Mouse (Mus musculus): ENCODE data around the gene Eef1a2.
"Not testable (repeated sequence)": the region's sequence is repeated elsewhere in the genome, so short reads cannot be mapped to it uniquely, and the experiment has no call there.

The Eef1a2 gene

GRCm38 (mm10) chr2:181156248-181157121, at the start of gene Eef1a2:
TSS of gene Eef1a2 (minus strand) at chr2:181157014.
- no peak for DNase-seq (ENCODE audit: low read depth, low spot score)

GRCm38 (mm10) chr2:181206118-181206517, 49.3 kb upstream of the Eef1a2 start:
- no peak for DNase-seq (ENCODE audit: low read depth, low spot score)

- no peak for DNase-seq (ENCODE audit: low read depth, low spot score)
Observed at GRCm38 (mm10) chr2:181205678-181206077, 48.9 kb upstream of the Eef1a2 start.

- no peak for DNase-seq (ENCODE audit: low read depth, low spot score)
Observed at GRCm38 (mm10) chr2:181202886-181203285, 46.1 kb upstream of the Eef1a2 start.

- no peak for DNase-seq (ENCODE audit: low read depth, low spot score)
Observed at GRCm38 (mm10) chr2:181202422-181202821, 45.6 kb upstream of the Eef1a2 start, which contains the start of gene Ptk6. TSS of gene Ptk6 (minus strand) at chr2:181202789.

GRCm38 (mm10) chr2:181201606-181202005, 44.8 kb upstream of the Eef1a2 start:
- DNase-seq (ENCODE audit: low read depth, low spot score) = no peak

GRCm38 (mm10) chr2:181196628-181197300, 40.0 kb upstream of the Eef1a2 start:
- no peak for DNase-seq (ENCODE audit: low read depth, low spot score)

GRCm38 (mm10) chr2:181193044-181193443, 36.2 kb upstream of the Eef1a2 start:
- no peak for DNase-seq (ENCODE audit: low read depth, low spot score)

GRCm38 (mm10) chr2:181191936-181192335, 35.1 kb upstream of the Eef1a2 start:
- no peak for DNase-seq (ENCODE audit: low read depth, low spot score)

GRCm38 (mm10) chr2:181191385-181191784, 34.6 kb upstream of the Eef1a2 start:
- not testable (repeated sequence) for DNase-seq (ENCODE audit: low read depth, low spot score)

GRCm38 (mm10) chr2:181189321-181189720, 32.5 kb upstream of the Eef1a2 start:
- no peak for DNase-seq (ENCODE audit: low read depth, low spot score)

- DNase-seq (ENCODE audit: low read depth, low spot score) = no peak
Observed at GRCm38 (mm10) chr2:181188681-181189080, 31.9 kb upstream of the Eef1a2 start.

- DNase-seq (ENCODE audit: low read depth, low spot score) = peak; percentile 71
Observed at GRCm38 (mm10) chr2:181187121-181188000, 30.5 kb upstream of the Eef1a2 start, which contains the start of gene Ppdpf. TSS of gene Ppdpf (plus strand) at chr2:181187247.

- peak; percentile 65 for DNase-seq (ENCODE audit: low read depth, low spot score)
Observed at GRCm38 (mm10) chr2:181186635-181187034, 29.8 kb upstream of the Eef1a2 start.

- no peak for DNase-seq (ENCODE audit: low read depth, low spot score)
Observed at GRCm38 (mm10) chr2:181180898-181181297, 24.1 kb upstream of the Eef1a2 start.

GRCm38 (mm10) chr2:181178471-181178870, 21.7 kb upstream of the Eef1a2 start:
- no peak for DNase-seq (ENCODE audit: low read depth, low spot score)

- no peak for DNase-seq (ENCODE audit: low read depth, low spot score)
Observed at GRCm38 (mm10) chr2:181178015-181178414, 21.2 kb upstream of the Eef1a2 start.

- DNase-seq (ENCODE audit: low read depth, low spot score) = no peak
Observed at GRCm38 (mm10) chr2:181174646-181175045, 17.8 kb upstream of the Eef1a2 start.

GRCm38 (mm10) chr2:181166469-181166868, 9.7 kb upstream of the Eef1a2 start:
- no peak for DNase-seq (ENCODE audit: low read depth, low spot score)

- DNase-seq (ENCODE audit: low read depth, low spot score) = no peak
Observed at GRCm38 (mm10) chr2:181160821-181161220, 4.0 kb upstream of the Eef1a2 start.

GRCm38 (mm10) chr2:181159771-181160170, 3.0 kb upstream of the Eef1a2 start:
- DNase-seq (ENCODE audit: low read depth, low spot score) = no peak

- no peak for DNase-seq (ENCODE audit: low read depth, low spot score)
Observed at GRCm38 (mm10) chr2:181159091-181159514, 2.3 kb upstream of the Eef1a2 start.

All from retina, adult 2 months (tissue).